Mouse (Mus musculus) neural tube, postnatal 0 days (tissue): ENCODE data around the gene Slc26a8. TPM values are rescaled to one million over a fixed set of nuclear protein-coding genes. Genes with fewer than 3 reads are reported as not detected.

Source experiments
- polyA plus RNA-seq: library from polyadenylated mRNA; unstranded; fragments of >200 nt; fragmentation: Nextera tagmentation; extraction: Ambion mirVana; gene quantifications from 2 replicates; pipeline ENCODE4 v1.2.1, GENCODE M21; 2015

Slc26a8 gene
- 0.84 and 1.4 TPM in 2 replicates for polyA plus RNA-seq

DNA sequence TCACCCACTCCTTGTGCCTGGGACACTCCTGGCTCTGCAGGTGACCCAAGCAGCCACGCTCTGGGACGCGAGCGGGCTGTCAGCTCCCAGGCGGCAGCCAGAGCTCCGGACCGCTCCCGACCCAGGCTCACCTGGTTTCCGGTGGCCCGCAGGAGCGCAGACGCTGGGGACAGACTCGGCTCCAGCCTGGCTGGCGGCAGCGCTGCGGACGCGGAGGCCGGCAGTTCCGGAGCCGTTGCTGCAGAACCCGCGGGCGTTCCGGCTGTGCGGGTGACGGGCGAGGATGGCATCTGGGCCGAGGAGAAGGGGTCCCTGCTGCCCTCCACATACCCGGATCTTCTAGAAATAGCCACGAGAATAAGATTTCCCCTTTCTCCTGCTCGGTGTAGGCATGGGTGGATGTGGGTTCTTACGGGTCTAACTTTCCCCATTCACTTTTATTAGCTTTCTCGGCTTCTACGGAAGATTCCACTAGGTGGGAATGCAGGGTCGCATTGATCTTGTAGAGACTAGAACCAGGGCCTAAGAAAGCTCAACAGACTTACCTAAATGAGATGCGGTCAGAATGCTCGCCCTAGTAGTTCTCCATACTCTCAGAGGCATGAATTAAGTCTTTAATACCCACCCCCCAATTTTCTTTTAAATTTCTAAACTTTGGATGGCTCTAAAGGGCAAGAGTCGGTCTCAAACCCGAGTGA lies at the start of gene Slc26a8:
Gene Slc26a8, minus strand, starts transcription at position 648 of the 698 bp plus-strand sequence.

DNA sequence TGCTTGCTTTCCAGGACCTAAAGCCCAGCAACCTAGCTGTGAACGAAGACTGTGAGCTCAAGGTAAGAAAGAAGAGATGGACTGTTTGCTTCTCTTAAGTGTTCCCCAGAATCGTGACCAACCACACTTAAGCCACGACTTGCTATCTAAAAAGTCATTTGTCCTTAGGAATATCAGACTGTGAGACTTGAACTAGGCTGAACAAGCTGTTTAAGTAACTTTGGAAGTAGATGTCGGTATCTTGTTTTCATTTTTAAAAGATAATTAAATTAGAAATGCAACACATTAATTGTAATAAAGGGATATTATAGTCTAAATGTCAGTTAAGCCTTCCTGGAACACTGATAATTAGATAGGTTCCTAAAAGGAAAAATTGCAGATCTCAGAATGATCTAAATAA lies 35.8 kb upstream of the Slc26a8 start, which contains the start of gene AC170998.1:
Gene AC170998.1, plus strand, starts transcription at position 301 of the 400 bp plus-strand sequence.

DNA sequence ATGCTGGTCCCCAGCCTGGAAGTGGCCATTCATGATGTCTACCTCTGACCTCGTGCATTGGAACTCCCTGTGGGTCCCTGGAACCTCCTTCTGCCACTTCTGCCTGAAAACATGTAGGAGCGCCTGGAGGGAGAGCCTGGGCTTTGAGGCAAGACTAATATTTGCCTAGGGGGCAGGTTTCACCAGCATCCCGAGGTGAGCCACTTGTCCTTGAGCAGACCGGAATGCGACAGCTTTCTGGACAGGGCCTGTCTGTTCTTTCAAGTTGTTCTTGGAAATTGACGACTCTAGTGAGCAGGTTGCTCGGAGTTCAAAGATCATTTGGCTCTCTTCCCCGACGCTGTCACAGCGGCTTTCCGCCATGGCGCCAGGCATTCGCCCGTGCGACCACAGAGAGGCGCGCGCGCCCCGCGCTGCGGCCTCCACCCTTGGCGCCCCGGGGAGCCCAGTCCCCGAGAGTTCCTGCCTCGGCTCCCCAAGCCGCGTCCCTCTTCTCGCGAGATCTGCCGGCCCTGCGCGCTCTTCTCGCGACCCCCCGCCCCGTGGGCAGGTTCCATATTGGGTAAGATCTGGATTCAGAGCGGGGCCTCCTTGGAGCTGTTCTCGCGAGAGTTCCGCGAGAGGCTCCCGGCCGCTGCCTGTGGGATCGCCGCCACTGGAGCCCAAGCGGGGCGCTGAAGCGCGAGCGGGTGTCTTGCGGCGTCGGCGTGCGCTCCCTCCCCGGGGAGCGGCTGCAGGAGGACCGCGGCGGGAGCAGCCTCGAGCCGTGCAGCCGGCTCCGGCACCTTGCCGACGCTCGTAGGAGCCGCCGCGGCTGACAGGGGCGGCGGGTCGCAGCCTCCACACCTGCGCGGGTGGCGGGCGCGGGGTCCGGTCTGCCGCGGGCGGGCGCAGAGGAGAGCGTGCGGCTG lies 998 bp upstream of the Slc26a8 start, which contains the start of gene Mapk14:
Gene Mapk14, plus strand, starts transcription at position 554 of the 911 bp plus-strand sequence.

DNA sequence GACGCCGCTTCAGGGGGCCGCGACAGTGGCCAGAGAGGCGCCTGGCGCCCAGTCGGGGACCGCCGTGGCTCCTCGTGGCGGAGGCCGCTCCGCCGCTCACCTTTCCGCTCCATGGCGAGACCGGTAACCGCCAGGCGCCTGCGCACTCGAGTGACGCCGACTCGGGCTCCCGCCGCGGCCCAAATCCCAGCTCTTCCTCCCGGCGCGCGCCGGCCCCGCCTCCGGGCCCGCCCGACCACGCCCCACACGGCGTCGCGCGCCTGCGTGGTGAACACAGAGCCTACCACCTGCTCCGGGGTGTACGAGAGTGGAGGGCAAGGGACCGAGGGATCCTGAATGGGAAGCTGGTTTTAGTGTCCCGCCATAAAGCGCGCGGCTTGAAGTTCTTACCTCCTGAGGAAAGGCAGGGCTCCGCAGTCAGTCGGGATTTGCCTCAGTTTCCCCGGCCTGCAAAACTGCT lies 67.7 kb downstream of the Slc26a8 start, which contains the start of gene Srpk1:
Gene Srpk1, minus strand, starts transcription at position 410 of the 460 bp plus-strand sequence.

Other genes with a start within 250 kb of the Slc26a8 start
- gene Fkbp5, start 172.7 kb downstream of the Slc26a8 start, polyA plus RNA-seq: 17.4 TPM in 2 replicates
- not detected in 2 replicates for gene Armc12, start 159.4 kb downstream of the Slc26a8 start, polyA plus RNA-seq
- gene Clpsl2, start 140.8 kb downstream of the Slc26a8 start, polyA plus RNA-seq: not detected in 2 replicates
- not detected in 2 replicates for gene Clps, start 129.5 kb downstream of the Slc26a8 start, polyA plus RNA-seq
- 27.5 and 31.4 TPM in 2 replicates for gene Lhfpl5, start 114.6 kb downstream of the Slc26a8 start, polyA plus RNA-seq
- 91.1 and 96.2 TPM in 2 replicates for gene Srpk1, start 67.5 kb downstream of the Slc26a8 start, polyA plus RNA-seq
- 21.0 and 22.4 TPM in 2 replicates for gene Mapk14, start 1.1 kb upstream of the Slc26a8 start, polyA plus RNA-seq
- gene AC170998.1, start 35.9 kb upstream of the Slc26a8 start, polyA plus RNA-seq: 1.6 and 2.3 TPM in 2 replicates
- gene Mapk13, start 79.1 kb upstream of the Slc26a8 start, polyA plus RNA-seq: 0.73 and 1.0 TPM in 2 replicates
- gene Brpf3, start 110.9 kb upstream of the Slc26a8 start, polyA plus RNA-seq: 6.2 and 7.4 TPM in 2 replicates
- gene Pnpla1, start 168.2 kb upstream of the Slc26a8 start, polyA plus RNA-seq: 0.10 and 0.12 TPM in 2 replicates
- gene 4930539E08Rik, start 225.1 kb upstream of the Slc26a8 start, polyA plus RNA-seq: 1.1 and 1.7 TPM in 2 replicates